Mouse (Mus musculus) limb, embryonic 11.5 days (tissue): ENCODE results near the gene Notch1. TPM values are rescaled to one million over a fixed set of nuclear protein-coding genes. Genes with fewer than 3 reads are reported as not detected.

Source experiments
- ATAC-seq: fragments of 200-750 bp; cut with Nextera tagmentation; 2 replicates; pipeline ENCODE4 v1.8.0; 2017; ENCODE audit warnings: low read depth; ENCODE audit not compliant: insufficient number of reproducible peaks, low FRiP score, low TSS enrichment
- DNase-seq: peaks from one replicate; pipeline ENCODE4 v3.0.0-alpha.2; 2015; ENCODE audit warnings: low spot score
- H3K27ac ChIP-seq: fragments of 300-500 bp; sonication (generic); replicated peaks from 2 replicates; pipeline ENCODE4 v1.5.1; 2014; ENCODE audit warnings: low read depth, mild to moderate bottlenecking, low read length
- H3K27me3 ChIP-seq: fragments of 300-500 bp; sonication (generic); 2 replicates; pipeline ENCODE4 v1.6.1; 2014; ENCODE audit warnings: mild to moderate bottlenecking, low read length, mixed read lengths; ENCODE audit not compliant: control insufficient read depth, insufficient read depth
- H3K36me3 ChIP-seq: fragments of 300-500 bp; sonication (generic); 2 replicates; pipeline ENCODE4 v1.6.1; 2014; ENCODE audit warnings: mild to moderate bottlenecking, low read length, moderate library complexity, mixed read lengths; ENCODE audit not compliant: control insufficient read depth, insufficient read depth
- H3K4me1 ChIP-seq: fragments of 300-500 bp; sonication (generic); 2 replicates; pipeline ENCODE4 v1.6.1; 2014; ENCODE audit warnings: low read length, mixed read lengths; ENCODE audit not compliant: control insufficient read depth, insufficient read depth
- H3K4me2 ChIP-seq: fragments of 300-500 bp; sonication (generic); 2 replicates; pipeline ENCODE4 v1.6.1; 2014; ENCODE audit warnings: low read depth, mild to moderate bottlenecking, moderate library complexity; ENCODE audit not compliant: severe bottlenecking
- H3K4me3 ChIP-seq: fragments of 300-500 bp; sonication (generic); 2 replicates; pipeline ENCODE4 v1.5.1; 2014; ENCODE audit warnings: low read depth, low read length
- H3K9ac ChIP-seq: fragments of 300-500 bp; sonication (generic); 2 replicates; pipeline ENCODE4 v1.6.1; 2014; ENCODE audit warnings: mild to moderate bottlenecking, low read length
- H3K9me3 ChIP-seq: fragments of 300-500 bp; sonication (generic); 2 replicates; pipeline ENCODE4 v1.6.1; 2016; ENCODE audit warnings: low read length; ENCODE audit not compliant: control insufficient read depth
- WGBS: fragments of 180-500 bp; shearing (Covaris S2); extraction: QIAGEN DNeasy Blood & Tissue Kit; methylation state at CpG from one replicate; pipeline ENCODE4 v1.1.7; 2014; 5-methylcytosine and 5-hydroxymethylcytosine counted together
- polyA plus RNA-seq: library from polyadenylated mRNA; unstranded; fragments of >200 nt; fragmentation: Nextera tagmentation; extraction: Ambion mirVana; gene quantifications from 2 replicates; pipeline ENCODE4 v1.2.1, GENCODE M21; 2014

The Notch1 gene
- polyA plus RNA-seq, 1 experiment from 2014 or later, result 14.5 TPM

GRCm38 (mm10) chr2:26502299-26502862 is 14.1 kb downstream of the Notch1 start:
- peak overlapping the region; percentile 73 for H3K9ac ChIP-seq
- under 1% methylated on average over 33 of the region's 33 CpGs for WGBS
- H3K36me3 ChIP-seq, result no peaks in the 10 kb centered on the region
- no peaks in the 10 kb centered on the region for H3K27me3 ChIP-seq
- H3K9me3 ChIP-seq, result no peaks in the 10 kb centered on the region
- ATAC-seq, result no peak
- H3K4me1 ChIP-seq, result peaks cover 47% of the 10 kb centered on the region
- H3K27ac ChIP-seq, result peak overlapping the region; percentile 52; the same call in 1 of the 2 replicates
- peak overlapping the region; percentile 90 for H3K4me2 ChIP-seq
- peak; percentile 70 for DNase-seq
- H3K4me3 ChIP-seq, result peak overlapping the region; percentile 72

- H3K27me3 ChIP-seq, result no peaks in the 10 kb centered on the region
- peak overlapping the region; percentile 72 for H3K4me3 ChIP-seq
- peaks cover 47% of the 10 kb centered on the region for H3K4me1 ChIP-seq
- H3K4me2 ChIP-seq, result peak overlapping the region; percentile 90
- DNase-seq (peak; percentile 61), ATAC-seq (peak; percentile 2; the same call in 1 of the 2 replicates)
- 1% methylated on average over 15 of the region's 15 CpGs for WGBS
- peak overlapping the region; percentile 73 for H3K9ac ChIP-seq
- H3K36me3 ChIP-seq, result no peaks in the 10 kb centered on the region
- H3K9me3 ChIP-seq, result no peaks in the 10 kb centered on the region
- H3K27ac ChIP-seq, result peak overlapping the region; percentile 52; the same call in 1 of the 2 replicates
Observed at GRCm38 (mm10) chr2:26501651-26502141, 14.8 kb downstream of the Notch1 start.

- WGBS, result 16% methylated on average over 14 of the region's 14 CpGs
- Histone ChIP-seq H3K36me3 (no peaks in the 10 kb centered on the region), H3K4me3 (no peak overlapping the region), H3K27ac (0 out of 2 replicates have a peak overlapping the region, but pooled peaks have one; percentile 15), H3K27me3 (no peaks in the 10 kb centered on the region), H3K9me3 (no peaks in the 10 kb centered on the region), H3K9ac (no peak overlapping the region), H3K4me2 (peak overlapping the region; percentile 3; the same call in 1 of the 2 replicates), H3K4me1 (peaks cover 55% of the 10 kb centered on the region)
- ATAC-seq (no peak), DNase-seq (peak; percentile 61)
Observed at GRCm38 (mm10) chr2:26500599-26501370, 15.7 kb downstream of the Notch1 start.

- H3K27ac ChIP-seq, result no peak overlapping the region
- WGBS, result 70% methylated on average over 4 of the region's 4 CpGs
- no peak for DNase-seq
- no peak overlapping the region for H3K4me3 ChIP-seq
- no peaks in the 10 kb centered on the region for H3K9me3 ChIP-seq
- no peak overlapping the region; the same call in 1 of the 2 replicates for H3K4me2 ChIP-seq
- peaks cover 60% of the 10 kb centered on the region for H3K4me1 ChIP-seq
- no peak for ATAC-seq
- H3K27me3 ChIP-seq, result no peaks in the 10 kb centered on the region
- H3K9ac ChIP-seq, result no peak overlapping the region
- no peaks in the 10 kb centered on the region for H3K36me3 ChIP-seq
Observed at GRCm38 (mm10) chr2:26500027-26500598, 16.4 kb downstream of the Notch1 start.

GRCm38 (mm10) chr2:26498694-26499093 is 17.8 kb downstream of the Notch1 start:
- Histone ChIP-seq H3K9me3 (no peaks in the 10 kb centered on the region), H3K36me3 (no peaks in the 10 kb centered on the region), H3K9ac (no peak overlapping the region), H3K4me3 (no peak overlapping the region), H3K4me2 (no peak overlapping the region), H3K27ac (no peak overlapping the region), H3K4me1 (peaks cover 65% of the 10 kb centered on the region), H3K27me3 (no peaks in the 10 kb centered on the region)
- no peak for DNase-seq
- WGBS, result 84% methylated on average over 8 of the region's 8 CpGs
- ATAC-seq, result no peak

GRCm38 (mm10) chr2:26497861-26498533 is 18.5 kb downstream of the Notch1 start:
- Histone ChIP-seq H3K9me3 (no peaks in the 10 kb centered on the region), H3K36me3 (no peaks in the 10 kb centered on the region), H3K4me3 (no peak overlapping the region), H3K4me2 (no peak overlapping the region), H3K27me3 (no peaks in the 10 kb centered on the region), H3K4me1 (peaks cover 72% of the 10 kb centered on the region), H3K27ac (no peak overlapping the region), H3K9ac (no peak overlapping the region)
- DNase-seq (no peak), ATAC-seq (no peak)
- WGBS, result 82% methylated on average over 11 of the region's 11 CpGs

- no peak overlapping the region for H3K4me3 ChIP-seq
- H3K27ac ChIP-seq, result no peak overlapping the region
- H3K4me1 ChIP-seq, result peaks cover 72% of the 10 kb centered on the region
- ATAC-seq, result no peak
- H3K9me3 ChIP-seq, result no peaks in the 10 kb centered on the region
- no peaks in the 10 kb centered on the region for H3K27me3 ChIP-seq
- 71% methylated on average over 3 of the region's 3 CpGs for WGBS
- H3K9ac ChIP-seq, result no peak overlapping the region
- DNase-seq, result no peak
- no peak overlapping the region for H3K4me2 ChIP-seq
- no peaks in the 10 kb centered on the region for H3K36me3 ChIP-seq
Observed at GRCm38 (mm10) chr2:26496451-26496850, 20.0 kb downstream of the Notch1 start.

- H3K4me1 ChIP-seq, result peaks cover 68% of the 10 kb centered on the region
- no peaks in the 10 kb centered on the region for H3K9me3 ChIP-seq
- ATAC-seq, result no peak
- no peak overlapping the region for H3K9ac ChIP-seq
- H3K36me3 ChIP-seq, result no peaks in the 10 kb centered on the region
- 96% methylated on average over 2 of the region's 2 CpGs for WGBS
- DNase-seq, result no peak
- no peak overlapping the region for H3K4me3 ChIP-seq
- H3K4me2 ChIP-seq, result no peak overlapping the region
- no peak overlapping the region for H3K27ac ChIP-seq
- no peaks in the 10 kb centered on the region for H3K27me3 ChIP-seq
Observed at GRCm38 (mm10) chr2:26495701-26496100, 20.8 kb downstream of the Notch1 start.
